In genomic region chr5:21320138-21320537, GRCm38 (mm10) we compare ENCODE assay signal across 19 mouse cellular contexts.
"Had no signal": no experiment of that assay in that cellular context is flagged by ENCODE, and none has a peak within 500 bp of the region (broad histone marks: within the 10 kb centered on the region; RNA-seq: fewer than 3 reads in every experiment).

No protein-coding gene starts in this region.

- H3K27me3 ChIP-seq: midbrain, embryonic 12.5 days; neural tube, embryonic 13.5 days; neural tube, embryonic 15.5 days had no signal

- H3K4me2 ChIP-seq: lung, embryonic 14.5 days; midbrain, embryonic 12.5 days; neural tube, embryonic 13.5 days; neural tube, embryonic 15.5 days had no signal

- H3K9me3 ChIP-seq: midbrain, embryonic 10.5 days; neural tube, embryonic 13.5 days; neural tube, embryonic 15.5 days had no signal

- H3K4me3 ChIP-seq: midbrain, embryonic 10.5 days; midbrain, embryonic 12.5 days; myocyte; neural tube, embryonic 13.5 days; neural tube, embryonic 15.5 days had no signal

- H3K27ac ChIP-seq: midbrain, embryonic 10.5 days; midbrain, embryonic 12.5 days; neural tube, embryonic 13.5 days; neural tube, embryonic 15.5 days had no signal

- H3K36me3 ChIP-seq: midbrain, embryonic 10.5 days; midbrain, embryonic 12.5 days; neural tube, embryonic 13.5 days; neural tube, embryonic 15.5 days had no signal

- ATAC-seq: midbrain, embryonic 16.5 days had no signal

- DNase-seq: lung, adult 18-20 months; lung, embryonic 14.5 days; lung, postnatal 10 days; lung, postnatal 4 days; midbrain, embryonic 14.5 days; retina, postnatal 1 day; right cerebral cortex, adult 18-20 months; right cerebral cortex, postnatal 25 days; right cerebral cortex, postnatal 4 days; spleen, adult 18-20 months; thymus, adult 18-20 months; thymus, postnatal 14 days; thymus, postnatal 36 days had no signal

- H3K4me1 ChIP-seq: midbrain, embryonic 10.5 days; midbrain, embryonic 12.5 days; neural tube, embryonic 13.5 days; neural tube, embryonic 15.5 days had no signal

- H3K9ac ChIP-seq: lung, embryonic 14.5 days; midbrain, embryonic 12.5 days; neural tube, embryonic 13.5 days; neural tube, embryonic 15.5 days had no signal
